Mouse (Mus musculus) midbrain, embryonic 13.5 days (tissue): ENCODE results near the gene Hsph1. TPM values are rescaled to one million over a fixed set of nuclear protein-coding genes. Genes with fewer than 3 reads are reported as not detected.

Source experiments
- ATAC-seq: fragments of 200-750 bp; cut with Nextera tagmentation; 2 replicates; pipeline ENCODE4 v1.8.0; 2017; ENCODE audit warnings: mild to moderate bottlenecking, moderate TSS enrichment, moderate library complexity
- H3K27ac ChIP-seq: fragments of 300-500 bp; sonication (generic); 2 replicates; pipeline ENCODE4 v1.5.1; 2015; ENCODE audit warnings: inconsistent platforms, mild to moderate bottlenecking, moderate library complexity
- H3K27me3 ChIP-seq: fragments of 300-500 bp; sonication (generic); 2 replicates; pipeline ENCODE4 v1.6.1; 2015; ENCODE audit warnings: mild to moderate bottlenecking, inconsistent platforms
- H3K36me3 ChIP-seq: fragments of 300-500 bp; sonication (generic); 2 replicates; pipeline ENCODE4 v1.6.1; 2015; ENCODE audit warnings: mild to moderate bottlenecking, inconsistent platforms
- H3K4me1 ChIP-seq: fragments of 300-500 bp; sonication (generic); replicated peaks from 2 replicates; pipeline ENCODE4 v1.6.1; 2015; ENCODE audit warnings: inconsistent platforms
- H3K4me2 ChIP-seq: fragments of 300-500 bp; sonication (generic); replicated peaks from 2 replicates; pipeline ENCODE4 v1.6.1; 2015; ENCODE audit warnings: moderate library complexity, mild to moderate bottlenecking, inconsistent platforms
- H3K4me3 ChIP-seq: fragments of 300-500 bp; sonication (generic); replicated peaks from 2 replicates; pipeline ENCODE4 v1.5.1; 2015; ENCODE audit warnings: mild to moderate bottlenecking, inconsistent platforms
- H3K9ac ChIP-seq: fragments of 300-500 bp; sonication (generic); replicated peaks from 2 replicates; pipeline ENCODE4 v1.6.1; 2015; ENCODE audit warnings: mild to moderate bottlenecking, inconsistent platforms
- H3K9me3 ChIP-seq: fragments of 300-500 bp; sonication (generic); 2 replicates; pipeline ENCODE4 v1.6.1; 2016; ENCODE audit warnings: mild to moderate bottlenecking, inconsistent platforms
- WGBS: fragments of 180-500 bp; shearing (Covaris S2); methylation state at CpG from one replicate; pipeline ENCODE4 v1.1.7; 2015; 5-methylcytosine and 5-hydroxymethylcytosine counted together
- polyA plus RNA-seq: library from polyadenylated mRNA; unstranded; fragments of >200 nt; fragmentation: Nextera tagmentation; extraction: Ambion mirVana; gene quantifications from 2 replicates; pipeline ENCODE4 v1.2.1, GENCODE M21; 2015

The Hsph1 gene
- polyA plus RNA-seq: 90.5 and 101 TPM in 2 replicates

DNA sequence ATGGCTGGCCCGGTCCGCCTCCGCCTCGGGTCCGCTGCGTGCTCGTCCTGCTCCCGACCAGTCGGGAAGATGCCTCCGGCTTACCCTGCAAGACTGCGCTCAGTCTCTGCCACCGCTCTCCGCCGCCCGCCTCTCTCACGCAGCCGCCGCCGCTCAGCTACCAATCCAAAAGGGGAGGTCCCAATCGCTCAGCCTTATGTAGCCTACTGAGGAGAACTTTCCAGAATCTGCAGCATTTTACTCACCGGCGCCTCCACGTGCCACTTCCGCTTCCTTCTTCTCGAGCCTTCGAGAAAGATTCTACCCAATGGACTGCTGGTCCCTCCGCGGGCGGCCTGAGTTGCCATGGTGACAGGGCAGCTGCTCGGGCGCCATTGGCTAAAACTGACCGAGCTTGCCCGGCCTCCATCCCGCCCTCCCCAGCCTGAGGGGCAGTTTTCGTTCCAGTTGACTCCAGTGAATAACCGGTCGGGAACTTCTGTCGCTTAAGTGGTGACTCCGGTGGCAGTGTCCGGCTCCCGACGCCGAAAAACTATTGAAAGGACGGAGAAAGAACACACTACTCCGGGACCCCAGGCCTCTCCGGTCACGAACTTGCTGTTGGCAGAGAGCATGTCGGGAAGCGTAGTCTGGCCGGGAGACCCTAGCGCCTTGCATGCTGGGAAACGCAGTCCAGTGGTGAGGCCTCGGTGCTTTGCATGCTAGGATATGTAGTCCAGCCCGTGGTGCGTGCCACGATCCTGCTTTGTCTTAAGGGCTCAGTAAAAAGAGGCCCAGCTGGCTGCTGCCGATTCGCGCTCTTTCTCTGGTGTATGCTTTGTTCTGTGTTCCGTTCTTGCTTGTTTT is at the start of gene Hsph1:
Gene Hsph1 (minus strand): TSS at position 302 of the 846 bp plus-strand sequence.
- no peaks in the 10 kb centered on the region for H3K9me3 ChIP-seq
- H3K36me3 ChIP-seq: peaks cover 24% of the 10 kb centered on the region
- peak within 1 kb of the TSS; percentile 96 for H3K4me2 ChIP-seq
- H3K27me3 ChIP-seq: no peaks in the 10 kb centered on the region
- H3K27ac ChIP-seq: peak within 1 kb of the TSS; percentile 83
- H3K9ac ChIP-seq: peak within 1 kb of the TSS; percentile 76
- peaks cover 31% of the 10 kb centered on the region for H3K4me1 ChIP-seq
- WGBS: under 1% methylated on average over 60 of the region's 60 CpGs
- ATAC-seq: peak; percentile 99
- H3K4me3 ChIP-seq: peak within 1 kb of the TSS; percentile 66

DNA sequence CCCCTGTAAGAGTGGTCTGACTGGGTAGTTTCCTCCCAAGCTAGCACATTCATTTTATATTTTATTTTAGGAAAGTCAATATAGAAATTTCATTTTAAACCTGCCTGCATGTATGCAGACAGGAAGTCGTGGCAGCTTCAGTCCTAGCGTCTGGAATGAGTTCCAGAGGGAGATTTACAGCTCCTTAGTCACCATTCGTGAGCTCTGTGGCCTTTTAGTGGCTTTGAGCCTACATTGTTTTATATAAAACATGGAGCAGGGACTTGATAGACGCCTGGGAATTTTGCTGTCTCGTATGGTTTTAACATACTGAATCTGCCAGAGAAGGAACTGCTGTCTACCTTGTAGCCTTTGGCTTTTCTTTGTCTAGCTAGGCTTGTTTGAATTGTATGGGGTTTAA is 44.8 kb upstream of the Hsph1 start:
- no peak for ATAC-seq
- H3K9me3 ChIP-seq: no peaks in the 10 kb centered on the region
- H3K9ac ChIP-seq: no peak overlapping the region
- peaks cover 10% of the 10 kb centered on the region; the same call in 1 of the 2 replicates for H3K4me1 ChIP-seq
- H3K27me3 ChIP-seq: no peaks in the 10 kb centered on the region
- H3K36me3 ChIP-seq: no peaks in the 10 kb centered on the region
- no peak overlapping the region for H3K27ac ChIP-seq
- H3K4me2 ChIP-seq: no peak overlapping the region
- H3K4me3 ChIP-seq: no peak overlapping the region
- 82% methylated on average over 5 of the region's 5 CpGs for WGBS

DNA sequence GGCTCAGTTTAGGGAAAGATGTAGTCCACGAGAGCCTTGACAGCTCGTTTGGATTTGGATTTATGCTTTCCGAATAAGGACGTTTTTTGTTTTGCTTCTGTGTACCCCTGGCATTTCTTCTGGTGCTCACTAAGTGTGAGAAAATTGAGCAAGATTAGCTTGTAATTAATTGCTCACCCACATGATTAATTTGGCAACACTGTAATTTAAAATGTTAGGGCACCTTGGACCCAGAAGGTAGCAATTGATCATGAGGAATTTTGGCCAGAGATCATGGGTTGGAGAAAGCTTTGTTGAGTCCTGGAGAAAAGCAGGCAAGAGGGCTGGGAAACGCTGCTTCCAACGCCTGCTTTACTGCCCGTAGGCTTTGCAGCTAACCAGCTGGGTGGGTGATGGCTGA is 43.7 kb upstream of the Hsph1 start:
- Histone ChIP-seq H3K4me2 (peak overlapping the region; percentile 92; the same call in 1 of the 2 replicates), H3K27ac (no peak overlapping the region), H3K4me1 (peaks cover 10% of the 10 kb centered on the region; the same call in 1 of the 2 replicates), H3K27me3 (no peaks in the 10 kb centered on the region), H3K9ac (no peak overlapping the region), H3K36me3 (no peaks in the 10 kb centered on the region), H3K4me3 (no peak overlapping the region), H3K9me3 (no peaks in the 10 kb centered on the region)
- WGBS: 70% methylated on average over 7 of the region's 7 CpGs
- no peak for ATAC-seq

DNA sequence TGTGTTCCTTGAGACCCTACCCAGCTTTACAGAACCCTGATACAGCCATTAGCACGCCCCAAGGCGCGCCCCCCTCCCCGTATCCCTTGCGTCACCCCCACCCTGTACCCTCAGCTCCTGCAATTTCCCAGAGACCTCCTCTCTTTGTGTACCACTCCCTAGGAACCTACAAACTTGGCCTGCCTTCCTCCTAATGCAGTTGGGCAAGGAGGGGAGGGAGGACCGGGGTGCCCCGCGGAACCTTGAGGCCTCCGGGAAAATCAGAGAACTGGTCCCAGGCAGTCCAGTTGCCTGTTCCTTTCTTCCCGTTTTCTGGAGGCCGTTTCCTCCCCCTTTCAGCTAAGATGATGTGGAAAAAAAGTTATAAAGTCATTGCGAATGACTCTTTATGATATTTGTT is 43.2 kb upstream of the Hsph1 start:
- 9% methylated on average over 12 of the region's 12 CpGs for WGBS
- Histone ChIP-seq H3K9ac (peak overlapping the region; percentile 82), H3K36me3 (no peaks in the 10 kb centered on the region), H3K4me1 (peaks cover 10% of the 10 kb centered on the region; the same call in 1 of the 2 replicates), H3K9me3 (no peaks in the 10 kb centered on the region), H3K4me2 (peak overlapping the region; percentile 92), H3K4me3 (peak overlapping the region; percentile 73), H3K27me3 (no peaks in the 10 kb centered on the region), H3K27ac (no peak overlapping the region)
- no peak; the same call in 1 of the 2 replicates for ATAC-seq

DNA sequence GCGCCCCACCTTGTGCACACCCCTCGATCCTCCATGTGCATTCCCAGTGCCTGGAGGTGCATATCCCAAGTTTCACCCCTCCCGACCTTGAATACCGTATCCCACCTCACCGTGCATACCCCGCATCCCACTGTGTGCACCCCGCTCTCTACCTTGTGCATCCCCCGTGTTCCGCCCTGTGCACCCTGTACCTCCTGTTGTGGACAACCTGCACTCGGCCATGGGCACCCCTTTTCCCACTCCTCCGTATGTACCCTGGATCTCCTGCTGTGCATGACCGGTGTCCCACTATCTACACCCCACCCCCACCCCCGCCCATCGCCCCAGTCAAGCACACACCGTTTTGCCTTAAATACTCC is 42.8 kb upstream of the Hsph1 start:
- under 1% methylated on average over 15 of the region's 15 CpGs for WGBS
- no peaks in the 10 kb centered on the region for H3K9me3 ChIP-seq
- H3K9ac ChIP-seq: peak overlapping the region; percentile 82
- peaks cover 10% of the 10 kb centered on the region; the same call in 1 of the 2 replicates for H3K4me1 ChIP-seq
- no peak; the same call in 1 of the 2 replicates for ATAC-seq
- no peaks in the 10 kb centered on the region for H3K36me3 ChIP-seq
- no peaks in the 10 kb centered on the region for H3K27me3 ChIP-seq
- H3K4me3 ChIP-seq: peak overlapping the region; percentile 73
- H3K4me2 ChIP-seq: peak overlapping the region; percentile 92
- H3K27ac ChIP-seq: no peak overlapping the region

DNA sequence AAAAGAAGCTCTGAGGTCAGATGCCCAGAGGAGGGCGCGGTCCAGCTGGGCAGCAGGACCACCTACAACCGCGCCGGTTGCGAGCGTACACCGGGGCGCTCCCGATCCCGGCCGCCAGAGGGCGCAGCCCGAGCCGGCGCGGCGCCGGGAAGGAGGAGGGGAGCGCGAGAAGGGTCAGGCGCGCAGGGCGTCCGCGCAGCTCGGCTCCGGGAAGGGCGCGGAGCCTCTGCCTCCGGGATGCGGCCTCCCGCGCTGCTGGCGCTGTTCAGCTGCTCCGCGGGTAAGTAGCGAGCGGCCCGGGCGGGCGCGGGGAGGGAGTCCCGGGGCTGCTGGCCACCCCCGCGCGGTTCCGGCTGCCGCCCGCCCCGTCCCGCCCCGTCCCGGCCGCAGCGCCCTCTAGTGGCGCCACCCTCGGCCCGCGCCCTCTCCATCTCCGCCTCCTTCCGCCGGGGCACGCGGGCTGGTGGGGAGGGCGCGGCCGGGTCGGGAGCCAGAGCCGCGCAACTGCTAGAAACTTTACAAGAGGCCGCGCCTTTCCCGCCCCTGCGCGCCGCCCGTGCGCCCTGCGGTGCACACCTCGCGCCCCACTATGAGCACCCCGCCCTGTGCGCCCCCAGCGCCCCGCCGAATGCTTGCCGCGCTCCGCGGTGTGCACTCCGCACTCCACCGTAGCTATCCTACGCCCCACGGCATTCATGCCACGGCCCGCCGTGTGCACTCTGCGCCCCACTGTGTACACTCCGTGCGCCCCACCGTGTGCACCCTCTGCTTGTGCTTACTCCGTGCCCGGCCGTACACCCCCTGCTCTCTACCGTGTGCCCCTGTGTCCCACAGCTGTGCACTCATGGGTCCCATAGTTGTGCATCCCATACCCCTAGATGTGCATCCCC is 42.2 kb upstream of the Hsph1 start, which contains the start of gene B3glct:
Gene B3glct (plus strand): TSS at position 131 of the 890 bp plus-strand sequence.
- no peaks in the 10 kb centered on the region for H3K36me3 ChIP-seq
- peak within 1 kb of the TSS; percentile 77 for H3K27ac ChIP-seq
- H3K4me2 ChIP-seq: peak within 1 kb of the TSS; percentile 92
- H3K9ac ChIP-seq: peak within 1 kb of the TSS; percentile 82
- peaks cover 10% of the 10 kb centered on the region; the same call in 1 of the 2 replicates for H3K4me1 ChIP-seq
- ATAC-seq: peak; percentile 96
- WGBS: under 1% methylated on average over 70 of the region's 106 CpGs
- peak within 1 kb of the TSS; percentile 73 for H3K4me3 ChIP-seq
- H3K27me3 ChIP-seq: no peaks in the 10 kb centered on the region
- no peaks in the 10 kb centered on the region for H3K9me3 ChIP-seq

DNA sequence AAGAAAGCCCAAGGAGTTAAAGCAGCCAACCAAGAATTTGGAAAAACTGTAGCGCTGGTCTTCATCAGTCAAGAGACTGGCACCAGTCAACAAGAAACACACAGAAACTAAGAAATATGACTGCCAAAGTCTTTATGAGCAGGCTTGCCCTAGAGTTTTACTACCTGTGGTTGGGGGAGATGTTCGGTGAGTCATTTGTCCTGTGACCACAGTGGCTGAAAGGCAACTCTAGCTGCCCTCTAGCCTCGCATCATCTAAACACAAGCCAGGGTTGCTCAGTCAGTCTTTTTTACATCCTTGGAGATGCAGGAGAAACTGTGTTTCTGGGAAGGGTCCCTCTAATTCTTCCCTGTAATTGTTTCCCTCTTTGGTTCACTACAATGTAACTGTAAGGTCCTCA is 41.0 kb upstream of the Hsph1 start:
- no peak for ATAC-seq
- 96% methylated on average over 3 of the region's 3 CpGs for WGBS
- Histone ChIP-seq H3K4me1 (peaks cover 10% of the 10 kb centered on the region; the same call in 1 of the 2 replicates), H3K27ac (no peak overlapping the region), H3K4me3 (no peak overlapping the region), H3K27me3 (no peaks in the 10 kb centered on the region), H3K9me3 (no peaks in the 10 kb centered on the region), H3K4me2 (no peak overlapping the region), H3K36me3 (no peaks in the 10 kb centered on the region), H3K9ac (no peak overlapping the region)

DNA sequence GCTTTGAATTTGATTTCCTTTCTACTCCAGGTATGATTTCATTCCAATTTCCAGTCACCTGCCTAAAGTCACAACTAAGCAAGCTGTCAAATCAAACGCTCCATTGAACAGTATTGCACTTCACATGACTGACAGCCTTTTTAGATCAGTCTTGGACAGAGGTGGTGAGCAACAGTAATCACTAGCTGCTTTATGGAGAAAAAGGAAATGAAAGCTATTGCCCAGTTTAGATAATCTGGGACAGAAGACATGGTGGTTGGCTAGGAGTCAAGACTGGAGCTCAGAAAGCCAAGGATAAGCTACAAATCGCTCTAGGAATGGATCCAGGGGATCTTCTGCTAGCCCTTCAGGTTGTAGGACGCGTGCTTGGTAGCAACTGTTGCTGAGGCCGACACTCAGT is 27.2 kb upstream of the Hsph1 start:
- no peak overlapping the region for H3K4me3 ChIP-seq
- H3K9me3 ChIP-seq: 0 out of 2 replicates have a peak, but pooled peaks cover 4% of the 10 kb centered on the region
- no peak overlapping the region for H3K4me2 ChIP-seq
- no peak for ATAC-seq
- H3K4me1 ChIP-seq: 0 out of 2 replicates have a peak, but pooled peaks cover 3% of the 10 kb centered on the region
- H3K27ac ChIP-seq: no peak overlapping the region
- WGBS: 88% methylated on average over 5 of the region's 5 CpGs
- no peaks in the 10 kb centered on the region for H3K27me3 ChIP-seq
- H3K9ac ChIP-seq: no peak overlapping the region
- H3K36me3 ChIP-seq: no peaks in the 10 kb centered on the region

DNA sequence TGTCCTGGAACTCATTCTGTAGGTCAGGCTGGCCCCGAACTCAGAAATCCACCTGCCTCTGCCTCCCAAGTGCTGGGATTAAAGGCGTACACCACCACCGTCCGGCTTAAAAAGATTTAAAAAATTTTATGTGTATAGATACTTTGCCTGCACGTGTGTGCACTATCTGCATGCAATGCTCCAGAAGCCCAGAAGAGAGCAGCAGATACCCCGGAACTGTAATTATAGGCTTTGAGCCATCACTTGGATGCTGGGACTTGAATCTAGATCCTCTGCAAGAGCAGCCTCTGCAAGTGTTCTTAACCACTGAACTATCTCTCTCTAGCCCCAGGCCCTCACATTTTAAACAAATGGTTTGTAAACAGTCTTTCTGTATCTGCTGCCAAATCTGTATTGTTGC is 26.8 kb upstream of the Hsph1 start:
- H3K4me1 ChIP-seq: 0 out of 2 replicates have a peak, but pooled peaks cover 3% of the 10 kb centered on the region
- 93% methylated on average over 6 of the region's 6 CpGs for WGBS
- H3K27ac ChIP-seq: no peak overlapping the region
- H3K36me3 ChIP-seq: no peaks in the 10 kb centered on the region
- H3K4me3 ChIP-seq: no peak overlapping the region
- no peaks in the 10 kb centered on the region for H3K27me3 ChIP-seq
- no peak for ATAC-seq
- no peak overlapping the region for H3K9ac ChIP-seq
- H3K9me3 ChIP-seq: 0 out of 2 replicates have a peak, but pooled peaks cover 4% of the 10 kb centered on the region
- no peak overlapping the region for H3K4me2 ChIP-seq

DNA sequence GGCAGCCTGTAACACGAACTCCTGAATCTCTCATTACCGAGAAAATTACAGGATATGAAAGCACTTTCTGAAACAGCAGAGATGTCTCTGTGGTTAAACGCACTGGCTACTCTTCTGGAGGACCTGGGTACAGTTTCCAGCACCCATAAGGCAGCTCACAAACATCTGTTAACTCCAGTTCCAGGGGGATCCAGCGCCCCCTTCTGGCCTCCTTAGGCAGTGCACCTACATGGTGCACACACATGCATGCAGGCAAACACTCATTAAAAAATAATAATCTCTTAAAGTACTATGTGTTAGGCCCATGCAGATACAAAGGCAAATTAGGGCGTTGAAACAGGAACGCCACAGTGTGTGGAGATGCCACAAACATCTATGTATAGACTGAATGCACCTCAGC is 25.3 kb upstream of the Hsph1 start:
- ATAC-seq: no peak
- Histone ChIP-seq H3K4me1 (0 out of 2 replicates have a peak, but pooled peaks cover 3% of the 10 kb centered on the region), H3K9me3 (0 out of 2 replicates have a peak, but pooled peaks cover 4% of the 10 kb centered on the region), H3K27me3 (no peaks in the 10 kb centered on the region), H3K27ac (no peak overlapping the region), H3K9ac (no peak overlapping the region), H3K4me3 (no peak overlapping the region), H3K4me2 (no peak overlapping the region), H3K36me3 (no peaks in the 10 kb centered on the region)
- 91% methylated on average over 6 of the region's 6 CpGs for WGBS

DNA sequence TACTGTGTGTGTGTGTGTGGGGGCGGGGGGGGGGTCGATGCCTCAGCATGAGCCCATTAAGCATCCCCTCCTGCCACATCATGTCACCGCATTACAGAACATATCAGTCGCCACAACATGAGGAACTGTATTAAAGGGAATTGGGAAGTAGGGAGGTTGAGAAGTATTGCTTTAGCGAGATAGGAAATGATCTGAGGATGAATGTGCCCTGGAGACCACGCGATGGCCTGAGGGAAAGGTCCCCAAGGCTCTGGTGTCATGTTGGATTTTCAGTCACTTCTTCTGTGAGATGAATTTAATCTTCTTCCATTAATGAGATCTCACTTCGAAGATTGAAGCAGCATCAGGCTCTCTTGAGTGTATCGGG is 23.2 kb upstream of the Hsph1 start:
- 58% methylated on average over 9 of the region's 9 CpGs for WGBS
- Histone ChIP-seq H3K27me3 (no peaks in the 10 kb centered on the region), H3K4me3 (no peak overlapping the region), H3K9ac (no peak overlapping the region), H3K27ac (no peak overlapping the region), H3K4me2 (no peak overlapping the region), H3K9me3 (0 out of 2 replicates have a peak, but pooled peaks cover 4% of the 10 kb centered on the region), H3K4me1 (0 out of 2 replicates have a peak, but pooled peaks cover 3% of the 10 kb centered on the region), H3K36me3 (no peaks in the 10 kb centered on the region)
- peak; percentile 43 for ATAC-seq
